Mouse (Mus musculus) heart, embryonic 13.5 days (tissue): Measurements from ENCODE around the gene Olfr937. TPM values are rescaled to one million over a fixed set of nuclear protein-coding genes. Genes with fewer than 3 reads are reported as not detected.

Experiments used
- ATAC-seq: fragments of 200-750 bp; cut with Nextera tagmentation; 2 replicates; pipeline ENCODE4 v1.8.0; 2017; ENCODE audit warnings: moderate TSS enrichment; ENCODE audit not compliant: insufficient number of reproducible peaks, low FRiP score, low TSS enrichment; ENCODE audit errors: extremely low read depth
- H3K27ac ChIP-seq: fragments of 300-500 bp; sonication (generic); replicated peaks from 2 replicates; pipeline ENCODE4 v1.5.1; 2015; ENCODE audit warnings: moderate library complexity, mild to moderate bottlenecking, inconsistent platforms
- H3K27me3 ChIP-seq: fragments of 300-500 bp; sonication (generic); replicated peaks from 2 replicates; pipeline ENCODE4 v1.6.1; 2015; ENCODE audit warnings: mild to moderate bottlenecking, inconsistent platforms
- H3K36me3 ChIP-seq: fragments of 300-500 bp; sonication (generic); 2 replicates; pipeline ENCODE4 v1.6.1; 2015; ENCODE audit warnings: mild to moderate bottlenecking, inconsistent platforms
- H3K4me1 ChIP-seq: fragments of 300-500 bp; sonication (generic); 2 replicates; pipeline ENCODE4 v1.6.1; 2015; ENCODE audit warnings: inconsistent platforms
- H3K4me2 ChIP-seq: fragments of 300-500 bp; sonication (generic); 2 replicates; pipeline ENCODE4 v1.6.1; 2015; ENCODE audit warnings: inconsistent platforms, mild to moderate bottlenecking, moderate library complexity
- H3K4me3 ChIP-seq: fragments of 300-500 bp; sonication (generic); 2 replicates; pipeline ENCODE4 v1.5.1; 2015; ENCODE audit warnings: moderate library complexity, mild to moderate bottlenecking, inconsistent platforms
- H3K9ac ChIP-seq: fragments of 300-500 bp; sonication (generic); 2 replicates; pipeline ENCODE4 v1.6.1; 2015; ENCODE audit warnings: inconsistent platforms, mild to moderate bottlenecking, moderate library complexity
- H3K9me3 ChIP-seq: fragments of 300-500 bp; sonication (generic); 2 replicates; pipeline ENCODE4 v1.6.1; 2016; ENCODE audit warnings: inconsistent platforms
- WGBS: fragments of 180-500 bp; shearing (Covaris S2); methylation state at CpG from one replicate; pipeline ENCODE4 v1.1.7; 2015; ENCODE audit warnings: mixed read lengths; 5-methylcytosine and 5-hydroxymethylcytosine counted together
- microRNA-seq: library from miRNA; unstranded; fragments of <30 nt; microRNA quantifications from one replicate; pipeline ENCODE4, GENCODE M21; 2016
- polyA plus RNA-seq: library from polyadenylated mRNA; unstranded; fragments of >200 nt; fragmentation: Nextera tagmentation; extraction: Ambion mirVana; gene quantifications from 2 replicates; pipeline ENCODE4 v1.2.1, GENCODE M21; 2015

Gene Olfr937
- not detected in 2 replicates for polyA plus RNA-seq

GRCm38 (mm10) chr9:39064851-39065250 is at the start of gene Olfr937:
Olfr937 (minus strand) TSS chr9:39064951.
- no peak for ATAC-seq
- no peaks in the 10 kb centered on the region for H3K4me1 ChIP-seq
- no peak within 1 kb of the TSS for H3K4me3 ChIP-seq
- H3K9ac ChIP-seq, result no peak within 1 kb of the TSS
- no peaks in the 10 kb centered on the region for H3K36me3 ChIP-seq
- H3K4me2 ChIP-seq, result no peak within 1 kb of the TSS
- H3K27me3 ChIP-seq, result no peaks in the 10 kb centered on the region
- 68% methylated on average over 1 of the region's 1 CpGs for WGBS
- H3K9me3 ChIP-seq, result no peaks in the 10 kb centered on the region
- no peak within 1 kb of the TSS for H3K27ac ChIP-seq

- H3K4me3 ChIP-seq, result no peak within 1 kb of the TSS
- H3K36me3 ChIP-seq, result no peaks in the 10 kb centered on the region
- H3K9me3 ChIP-seq, result peaks cover 13% of the 10 kb centered on the region
- ATAC-seq, result no peak
- no peak within 1 kb of the TSS for H3K27ac ChIP-seq
- H3K27me3 ChIP-seq, result no peaks in the 10 kb centered on the region
- WGBS, result 71% methylated on average over 2 of the region's 2 CpGs
- no peaks in the 10 kb centered on the region for H3K4me1 ChIP-seq
- H3K9ac ChIP-seq, result no peak within 1 kb of the TSS
- H3K4me2 ChIP-seq, result no peak within 1 kb of the TSS
Observed at GRCm38 (mm10) chr9:39078787-39079186, 14.0 kb upstream of the Olfr937 start, which contains the start of gene Olfr938. Olfr938 (minus strand) TSS chr9:39078887.

GRCm38 (mm10) chr9:39023277-39023676 is 41.5 kb downstream of the Olfr937 start, which contains the start of gene Olfr146:
Olfr146 (minus strand) TSS chr9:39023377.
- no peaks in the 10 kb centered on the region for H3K9me3 ChIP-seq
- H3K9ac ChIP-seq, result no peak within 1 kb of the TSS
- ATAC-seq, result no peak
- no peaks in the 10 kb centered on the region for H3K27me3 ChIP-seq
- H3K4me3 ChIP-seq, result no peak within 1 kb of the TSS
- WGBS, result 67% methylated on average over 1 of the region's 1 CpGs
- H3K4me1 ChIP-seq, result no peaks in the 10 kb centered on the region
- H3K36me3 ChIP-seq, result no peaks in the 10 kb centered on the region
- no peak within 1 kb of the TSS for H3K4me2 ChIP-seq
- H3K27ac ChIP-seq, result no peak within 1 kb of the TSS

Small RNAs within 50 kb of the gene (microRNA-seq; reads per million reads assigned to microRNA genes)
- not detected for gene Gm25032
- not detected for gene Gm25529

Other genes starting within 250 kb of the Olfr937 start
- gene Olfr923, start 238.4 kb downstream of the Olfr937 start, polyA plus RNA-seq, result not detected in 2 replicates
- gene Olfr924, start 220.5 kb downstream of the Olfr937 start, polyA plus RNA-seq, result not detected in 2 replicates
- not detected in 2 replicates for gene Olfr26, start 209.9 kb downstream of the Olfr937 start, polyA plus RNA-seq
- not detected in 2 replicates for gene Olfr926, start 187.8 kb downstream of the Olfr937 start, polyA plus RNA-seq
- gene Olfr930, start 135.1 kb downstream of the Olfr937 start, polyA plus RNA-seq, result not detected in 2 replicates
- gene Olfr933, start 92.6 kb downstream of the Olfr937 start, polyA plus RNA-seq, result not detected in 2 replicates
- not detected in 2 replicates for gene Olfr934, start 76.6 kb downstream of the Olfr937 start, polyA plus RNA-seq
- gene Olfr935, start 65.3 kb downstream of the Olfr937 start, polyA plus RNA-seq, result not detected in 2 replicates
- gene Olfr146, start 41.6 kb downstream of the Olfr937 start, polyA plus RNA-seq, result not detected in 2 replicates
- not detected in 2 replicates for gene Olfr938, start 13.9 kb upstream of the Olfr937 start, polyA plus RNA-seq
- not detected in 2 replicates for gene Olfr27, start 63.2 kb upstream of the Olfr937 start, polyA plus RNA-seq
- not detected in 2 replicates for gene Olfr943, start 101.4 kb upstream of the Olfr937 start, polyA plus RNA-seq
- not detected in 2 replicates for gene Olfr944, start 137.0 kb upstream of the Olfr937 start, polyA plus RNA-seq
- not detected in 2 replicates for gene Olfr1537, start 185.0 kb upstream of the Olfr937 start, polyA plus RNA-seq
- gene Olfr945, start 211.9 kb upstream of the Olfr937 start, polyA plus RNA-seq, result not detected in 2 replicates